Mouse (Mus musculus) G1E (cell line): Measurements from ENCODE around the gene Slc9a8.

Source experiments
- CTCF ChIP-seq: IDR thresholded peaks from 2 replicates; pipeline ENCODE4 v1.5.1; 2012; ENCODE audit warnings: low read depth, low read length, inconsistent platforms, mixed read lengths
- GATA1 ChIP-seq: IDR thresholded peaks from 2 replicates; pipeline ENCODE4 v1.6.1; 2012; ENCODE audit warnings: borderline replicate concordance, low read length, inconsistent platforms, mixed read lengths
- TAL1 ChIP-seq: conservative IDR thresholded peaks from 2 replicates; pipeline ENCODE4 v1.6.1; 2012; ENCODE audit warnings: low read depth, low read length, inconsistent platforms, mixed read lengths

GRCm38 (mm10) chr2:167377697-167378096 lies 43.8 kb upstream of the Slc9a8 start:
- TF ChIP-seq CTCF (no peak), GATA1 (no peak), TAL1 (no peak)
